Mouse (Mus musculus) skeletal muscle tissue, adult 2 months (tissue): Measurements from ENCODE around the gene Trp73.

Source experiments
- DNase-seq: peaks from one replicate; pipeline ENCODE4 v3.0.0-alpha.2; 2012; ENCODE audit warnings: low read depth, low spot score

Gene Trp73

DNA sequence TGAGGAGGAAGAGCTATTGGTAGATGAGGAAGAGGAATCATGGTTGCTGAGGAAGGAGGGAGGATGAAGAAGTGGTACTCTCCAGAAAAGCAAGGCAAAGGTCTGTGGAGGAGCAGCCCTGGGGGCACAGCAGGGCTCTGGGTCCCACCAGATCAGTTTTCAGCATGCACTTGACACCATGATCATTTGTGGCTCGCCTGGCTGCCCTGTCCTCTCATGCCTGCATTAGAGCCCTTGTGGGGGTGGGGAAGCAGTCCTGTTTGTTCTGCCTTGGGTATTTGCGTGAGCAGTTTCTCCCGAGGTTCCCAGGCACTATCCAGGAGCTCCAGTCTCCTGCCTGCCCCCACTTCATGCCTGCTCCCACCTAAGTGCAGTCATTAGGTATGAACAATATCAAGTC is 102.9 kb downstream of the Trp73 start:
- DNase-seq: no peak

DNA sequence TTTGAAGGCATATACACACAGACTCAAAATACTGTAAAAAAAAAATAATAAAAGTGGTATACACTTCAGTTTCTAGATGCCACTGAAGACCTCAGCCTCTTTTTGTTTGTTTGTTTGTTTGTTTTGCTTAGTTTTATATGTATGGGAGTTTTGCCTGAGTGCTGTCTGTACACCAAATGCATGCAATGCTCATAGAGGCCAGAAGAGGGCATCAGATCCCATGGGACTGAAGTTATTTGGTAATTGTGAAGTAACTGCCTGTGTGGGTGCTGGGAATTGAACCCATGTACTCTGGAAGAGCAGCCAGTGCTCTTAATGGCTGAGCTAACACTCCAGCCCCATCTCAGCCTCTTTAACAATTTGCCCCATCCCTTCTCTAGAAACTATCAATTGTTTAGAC is 111.4 kb downstream of the Trp73 start:
- DNase-seq: no peak

DNA sequence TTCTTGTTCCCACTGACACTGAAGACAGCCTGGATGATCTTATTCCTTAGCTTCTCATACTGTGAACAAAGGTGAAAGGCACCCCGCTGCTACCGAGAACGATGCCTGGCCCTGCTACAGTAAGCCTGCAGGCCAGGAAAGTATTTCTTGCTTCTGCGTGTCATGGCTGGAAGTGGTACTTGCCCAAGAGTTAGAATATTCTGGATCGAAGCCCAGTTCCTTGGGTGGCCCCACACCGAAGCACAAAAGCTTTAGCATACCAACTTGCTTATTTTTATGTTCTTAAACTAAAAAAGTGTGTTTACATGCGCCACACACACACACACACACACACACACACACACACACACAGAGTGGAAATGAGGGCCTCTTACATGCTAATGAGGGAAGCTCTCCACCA is 111.9 kb downstream of the Trp73 start:
- no peak for DNase-seq

DNA sequence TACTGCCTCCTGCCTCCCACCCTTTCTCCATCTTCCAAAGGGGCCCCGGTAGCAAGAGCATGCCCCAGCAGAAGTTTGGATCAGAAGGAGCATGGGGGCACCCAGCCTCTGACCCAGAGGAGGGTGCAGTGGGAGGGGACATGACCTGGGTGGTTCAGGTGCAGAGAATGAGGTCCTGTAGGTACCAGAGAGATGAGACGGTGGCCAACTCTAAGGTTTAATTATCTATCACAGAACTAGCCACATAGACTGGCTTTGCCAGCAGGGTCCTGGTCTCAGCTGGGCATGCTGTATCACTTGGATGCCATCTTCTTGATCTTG is 113.6 kb downstream of the Trp73 start:
- no peak for DNase-seq

DNA sequence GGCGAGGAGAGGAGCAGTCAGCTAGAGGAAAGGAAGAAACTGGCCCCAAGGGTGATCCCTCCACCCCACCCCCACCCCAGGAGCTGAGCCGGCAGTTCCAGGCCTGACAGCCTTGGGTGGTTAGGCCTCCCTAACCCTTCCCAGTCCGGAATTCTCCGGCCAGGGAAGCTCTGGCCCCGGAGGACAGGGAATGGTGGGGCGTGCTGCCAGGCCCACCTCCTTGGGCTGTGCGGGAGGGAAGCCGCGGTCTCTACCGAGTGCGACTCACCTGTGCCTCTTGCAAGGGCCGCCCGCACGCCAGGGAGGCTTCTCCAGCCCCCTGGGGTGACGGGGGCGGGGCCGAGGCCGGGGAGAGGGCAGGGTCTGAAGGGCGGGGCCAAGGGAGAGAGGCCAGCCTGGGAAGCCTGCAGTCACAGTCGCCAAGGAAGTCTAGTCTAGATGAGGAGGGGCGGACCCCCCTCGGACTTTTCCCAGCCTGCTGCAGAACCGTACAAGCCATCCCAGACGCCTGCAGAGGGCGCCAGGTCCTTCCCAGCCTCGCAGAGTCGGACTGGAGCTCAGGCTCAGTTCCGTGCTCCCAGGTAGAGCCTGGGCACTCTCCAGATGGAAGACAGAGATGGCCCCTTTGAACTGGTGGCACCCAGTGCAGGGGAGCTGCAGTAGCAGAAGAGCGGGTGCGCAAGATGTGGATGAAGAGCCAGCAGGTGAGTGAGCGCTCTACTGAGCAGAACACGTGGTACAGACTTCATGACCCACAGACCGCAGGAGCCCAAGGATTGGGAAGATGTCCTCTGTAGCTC is 114.2 kb downstream of the Trp73 start, which contains the start of gene Smim1:
Gene Smim1, minus strand, starts transcription at position 590 of the 800 bp plus-strand sequence.
- peak; percentile 49 for DNase-seq

DNA sequence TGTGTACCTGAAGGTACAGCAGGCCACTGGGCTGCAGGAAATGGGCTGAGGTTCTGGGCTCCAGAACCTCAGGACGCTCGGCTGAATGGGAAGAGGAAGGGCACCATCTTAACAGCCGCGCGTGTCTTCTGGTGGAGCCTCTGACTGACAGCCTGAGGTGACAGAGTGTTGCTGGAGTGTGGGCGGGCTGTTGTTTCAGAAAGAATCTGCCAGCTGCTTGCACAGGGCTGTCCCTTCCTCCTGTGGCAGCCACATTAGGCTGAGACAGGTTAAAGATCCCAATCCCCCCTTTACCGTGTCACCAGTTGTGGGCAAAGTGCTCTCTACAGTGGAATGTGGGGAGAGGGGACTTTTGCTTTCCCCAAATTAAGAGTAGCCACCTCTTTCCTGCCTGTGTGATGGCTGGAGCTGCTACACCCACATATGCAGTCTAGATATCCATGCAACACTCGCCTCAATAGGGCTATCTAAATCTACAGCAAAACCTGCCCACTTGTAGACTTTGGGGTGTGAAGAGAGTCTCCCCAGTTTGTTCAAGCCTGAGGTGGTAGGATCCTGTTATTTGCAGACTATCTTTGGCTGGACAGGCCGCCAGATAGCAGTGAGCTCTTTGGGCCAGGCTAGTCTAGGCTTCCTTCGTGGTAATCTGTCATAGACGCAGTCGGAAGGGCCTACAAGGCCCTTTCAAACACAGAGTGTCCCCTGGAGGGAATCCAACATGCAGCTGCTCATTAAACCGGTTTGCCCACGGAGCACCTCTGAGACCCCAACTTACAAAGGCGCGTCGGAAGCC is 115.1 kb downstream of the Trp73 start:
- DNase-seq: no peak

DNA sequence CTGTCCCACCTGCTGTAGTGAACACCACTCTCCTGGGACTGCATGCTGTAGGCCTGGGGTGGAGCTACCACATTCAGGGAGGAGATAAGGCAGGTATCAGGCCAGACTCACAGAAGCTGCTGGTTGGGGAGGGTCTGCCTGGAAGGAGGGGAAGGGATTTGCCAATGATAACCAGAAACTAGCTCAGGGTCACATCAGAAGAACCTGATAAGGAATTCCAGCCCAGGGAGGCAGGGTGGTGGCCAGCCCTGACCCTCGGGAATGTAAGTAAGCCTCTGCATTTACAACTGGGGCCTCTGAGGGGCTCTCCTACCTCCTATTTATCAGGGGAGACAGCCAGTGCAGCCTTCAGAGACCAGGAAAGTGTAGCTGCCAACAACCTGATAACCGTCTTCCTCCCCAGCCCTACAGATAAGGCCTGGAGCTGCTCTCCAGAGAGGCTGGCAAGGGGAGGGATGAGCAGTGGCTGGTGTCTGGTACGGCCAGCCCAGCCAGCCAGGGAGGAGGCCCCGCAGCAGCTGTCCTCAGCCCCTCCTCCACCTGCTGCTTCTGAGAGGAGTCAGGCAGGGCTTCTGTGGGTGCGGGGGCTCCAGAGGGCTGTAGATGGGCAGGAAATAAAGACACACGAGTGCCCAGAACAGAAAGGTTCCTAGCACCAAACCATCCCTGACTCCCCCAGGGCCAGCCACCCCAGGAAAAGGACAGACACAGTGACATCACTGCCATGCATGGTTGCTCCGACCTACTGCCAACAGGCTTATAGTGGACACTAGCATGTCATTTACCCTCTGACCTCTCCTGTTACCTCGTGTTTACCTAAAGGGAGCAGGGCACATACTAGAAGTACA is 116.0 kb downstream of the Trp73 start:
- DNase-seq: no peak

DNA sequence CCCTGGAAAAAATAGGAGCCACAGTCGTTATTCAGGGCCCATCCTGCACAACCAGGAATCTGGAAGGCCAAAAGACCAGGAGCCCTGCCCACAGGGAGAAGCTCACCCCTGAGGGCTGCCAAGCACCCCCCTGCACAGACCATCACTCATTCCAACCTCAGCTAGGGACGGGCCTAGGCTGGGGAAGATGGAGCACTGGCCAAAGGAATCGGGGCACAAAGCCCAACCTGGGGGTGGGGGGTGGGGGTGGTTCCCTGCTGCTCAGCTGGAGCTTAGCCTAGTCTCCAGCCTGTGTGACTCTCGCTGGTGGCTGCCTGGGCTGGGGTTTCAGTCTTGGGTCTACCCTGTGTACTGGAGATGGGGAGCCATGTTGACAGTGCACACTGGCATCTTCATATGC is 117.2 kb downstream of the Trp73 start:
- DNase-seq: no peak

DNA sequence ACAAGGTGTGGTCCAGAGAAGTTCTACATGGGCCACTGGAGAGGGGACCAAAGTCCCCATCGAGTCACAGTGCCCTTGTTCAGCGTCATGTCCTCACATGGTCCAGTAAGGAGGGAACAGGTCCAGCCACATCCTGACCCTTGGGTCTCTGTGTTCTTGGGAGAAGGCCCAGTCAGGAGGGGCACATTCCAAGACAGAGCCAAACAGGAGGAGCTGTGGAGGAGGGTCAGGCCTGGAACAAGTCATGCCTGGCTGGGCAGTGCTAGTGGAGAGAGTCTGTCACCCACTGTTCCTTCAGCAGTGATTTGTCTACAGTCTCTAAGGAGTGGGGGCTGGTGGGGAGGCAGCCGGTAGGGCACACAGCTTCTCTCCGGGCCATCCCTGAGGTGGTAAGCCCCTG is 117.6 kb downstream of the Trp73 start:
- DNase-seq: peak; percentile 70

DNA sequence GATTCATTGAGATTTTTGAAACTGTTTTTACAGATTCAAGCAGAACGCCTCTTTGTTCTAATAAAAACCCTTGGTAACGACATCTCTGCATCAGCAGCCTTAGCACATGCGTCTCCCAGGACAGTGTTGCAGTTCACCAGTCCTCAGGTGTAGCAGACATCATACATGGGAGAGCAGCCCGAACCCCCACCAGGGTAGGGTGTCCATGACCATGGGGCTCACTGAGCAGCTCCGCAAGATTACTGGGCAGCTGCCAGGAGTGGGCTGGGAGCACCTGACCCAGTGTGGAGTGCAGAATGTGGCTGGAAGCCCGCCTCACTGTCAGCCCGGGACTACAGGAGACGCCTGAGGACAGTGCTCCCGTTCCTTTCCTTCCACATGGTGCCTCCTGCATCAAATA is 118.6 kb downstream of the Trp73 start:
- no peak for DNase-seq

DNA sequence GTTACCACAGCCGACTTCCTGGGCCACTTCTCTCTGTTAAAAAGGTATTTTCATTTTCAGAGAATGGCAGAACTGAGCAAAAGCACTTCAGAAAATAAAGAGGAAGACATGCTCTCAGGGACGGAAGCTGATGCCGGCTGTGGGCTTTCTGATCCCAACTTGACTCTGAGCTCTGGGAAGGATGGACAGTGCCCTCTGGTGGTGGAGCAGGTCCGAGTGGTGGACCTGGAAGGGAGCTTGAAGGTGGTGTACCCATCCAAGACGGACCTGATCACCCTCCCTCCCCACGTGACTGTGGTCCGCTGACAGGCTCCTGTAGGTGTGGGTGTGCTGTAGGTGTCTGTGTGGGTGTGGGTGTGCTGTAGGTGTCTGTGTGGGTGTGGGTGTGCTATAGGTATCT is 120.4 kb downstream of the Trp73 start:
- DNase-seq: no peak

DNA sequence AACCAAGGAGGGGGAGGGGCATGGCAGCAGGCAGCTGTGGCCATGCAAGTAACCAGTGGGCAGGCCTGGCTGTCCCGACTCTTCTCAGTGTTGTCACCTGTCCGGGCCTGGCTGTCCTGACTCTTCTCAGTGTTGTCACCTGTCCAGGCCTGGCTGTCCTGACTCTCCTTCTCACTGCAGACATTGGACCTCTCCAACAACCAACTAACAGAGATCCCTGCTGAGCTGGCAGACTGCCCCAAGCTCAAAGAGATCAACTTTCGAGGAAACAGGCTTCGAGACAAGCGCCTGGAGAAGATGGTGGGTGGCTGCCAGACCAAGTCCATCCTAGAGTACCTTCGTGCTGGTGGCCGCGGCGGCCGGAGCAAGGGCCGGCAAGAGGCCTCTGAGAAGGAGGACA is 124.5 kb downstream of the Trp73 start:
- peak; percentile 49 for DNase-seq

DNA sequence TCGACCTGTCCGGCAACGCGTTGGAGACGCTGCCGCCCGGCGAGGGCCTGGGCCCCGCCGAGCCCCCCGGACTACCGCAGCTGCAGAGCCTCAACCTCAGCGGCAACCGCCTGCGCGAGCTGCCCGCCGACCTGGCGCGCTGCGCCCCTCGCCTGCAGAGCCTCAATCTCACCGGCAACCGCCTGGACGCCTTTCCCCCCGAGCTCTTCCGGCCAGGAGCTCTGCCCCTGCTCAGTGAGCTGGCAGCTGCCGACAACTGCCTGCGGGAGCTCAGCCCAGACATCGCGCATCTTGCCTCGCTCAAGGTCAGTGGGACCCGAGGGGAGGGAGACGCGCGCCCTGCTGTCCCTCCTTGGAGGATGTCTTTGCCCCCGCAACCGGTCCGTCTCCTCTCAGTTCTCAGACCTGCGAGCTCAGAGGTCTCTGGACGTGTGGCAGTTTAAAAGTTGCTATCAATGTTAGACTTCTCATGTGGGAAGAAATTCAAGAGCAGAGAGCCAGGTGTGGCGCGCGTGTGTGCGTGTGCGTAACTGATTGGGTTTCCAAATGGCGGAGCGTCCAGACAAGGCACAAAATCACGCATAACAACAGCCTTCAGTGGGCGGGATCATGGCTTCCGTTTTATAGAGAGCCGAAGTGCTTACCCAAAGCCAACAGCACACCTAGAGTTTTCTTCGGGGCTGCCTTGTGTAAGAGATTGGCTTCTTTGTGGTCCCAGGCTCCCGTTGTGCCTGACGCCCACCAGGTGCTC is 127.7 kb downstream of the Trp73 start:
- DNase-seq: no peak

DNA sequence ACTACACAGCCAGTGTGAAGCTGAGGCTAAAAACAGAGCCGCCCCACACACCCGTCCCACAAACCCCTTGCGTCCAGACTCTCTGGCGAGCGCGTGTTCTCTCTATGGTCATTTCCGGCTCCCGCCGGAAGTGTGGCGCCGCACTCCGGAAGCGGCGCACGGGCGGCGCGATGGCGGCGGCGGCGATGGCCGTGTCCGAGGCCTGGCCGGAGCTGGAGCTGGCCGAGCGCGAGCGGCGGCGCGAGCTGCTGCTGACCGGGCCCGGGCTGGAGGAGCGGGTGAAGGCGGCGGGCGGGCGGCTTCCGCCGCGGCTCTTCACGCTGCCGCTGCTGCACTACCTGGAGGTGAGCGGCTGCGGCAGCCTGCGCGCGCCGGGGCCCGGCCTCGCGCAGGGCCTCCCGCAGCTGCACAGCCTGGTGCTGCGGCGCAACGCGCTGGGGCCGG is 128.3 kb downstream of the Trp73 start, which contains the start of gene Lrrc47:
Gene Lrrc47, plus strand, starts transcription at position 86 of the 444 bp plus-strand sequence.
- DNase-seq: peak; percentile 78

DNA sequence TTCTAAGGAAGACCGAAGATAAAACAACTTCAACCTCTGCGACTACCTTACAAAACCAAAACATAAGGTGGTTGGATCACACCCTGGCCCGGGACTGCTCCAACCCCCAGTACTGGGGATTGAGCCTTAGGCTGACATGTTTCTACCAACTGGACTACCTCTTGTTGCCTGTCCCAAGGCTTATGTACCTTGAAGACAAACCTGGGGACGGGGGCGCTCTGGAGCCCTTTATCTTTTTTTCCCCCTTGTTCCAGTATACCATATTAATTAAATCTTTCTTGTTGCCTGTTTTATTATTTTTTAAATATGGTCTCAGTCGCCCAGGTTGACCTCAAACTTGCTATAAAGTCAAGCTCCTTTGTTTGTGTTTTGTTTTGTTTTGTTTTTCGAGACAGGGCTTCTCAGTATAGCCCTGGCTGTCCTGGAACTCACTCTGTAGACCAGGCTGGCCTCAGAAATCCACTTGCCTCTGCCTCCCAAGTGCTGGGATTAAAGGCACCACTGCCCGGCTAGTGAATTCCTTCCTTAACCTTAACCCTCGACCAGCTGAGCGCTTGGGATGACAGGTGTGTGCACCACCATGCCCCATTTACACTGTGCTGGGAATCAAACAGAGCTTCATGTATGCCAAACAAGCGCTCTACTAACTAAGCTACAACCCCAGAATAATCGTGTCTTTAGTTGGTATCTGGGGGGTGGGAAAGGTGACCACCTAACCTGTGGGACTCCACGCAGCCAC is 128.9 kb downstream of the Trp73 start:
- DNase-seq: no peak

DNA sequence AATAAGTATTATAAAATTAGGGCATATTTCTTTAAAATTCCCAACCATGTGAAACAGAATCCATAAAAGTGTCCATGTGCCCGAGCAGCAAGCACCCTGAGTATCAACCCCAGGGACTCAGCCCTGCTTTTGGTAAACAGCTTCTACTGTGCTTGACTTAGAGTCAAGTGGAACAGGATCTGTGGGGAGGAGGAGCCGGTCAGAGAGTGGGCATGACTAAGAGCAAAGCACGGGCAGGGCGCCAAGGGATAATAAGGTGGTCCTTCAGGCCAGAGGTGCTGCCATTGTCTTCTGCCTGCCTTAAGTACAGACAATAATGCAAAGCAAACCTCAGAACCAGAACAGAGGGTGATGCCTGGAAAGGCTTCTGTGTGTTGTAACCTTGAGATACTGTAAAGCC is 132.2 kb downstream of the Trp73 start:
- DNase-seq: no peak

DNA sequence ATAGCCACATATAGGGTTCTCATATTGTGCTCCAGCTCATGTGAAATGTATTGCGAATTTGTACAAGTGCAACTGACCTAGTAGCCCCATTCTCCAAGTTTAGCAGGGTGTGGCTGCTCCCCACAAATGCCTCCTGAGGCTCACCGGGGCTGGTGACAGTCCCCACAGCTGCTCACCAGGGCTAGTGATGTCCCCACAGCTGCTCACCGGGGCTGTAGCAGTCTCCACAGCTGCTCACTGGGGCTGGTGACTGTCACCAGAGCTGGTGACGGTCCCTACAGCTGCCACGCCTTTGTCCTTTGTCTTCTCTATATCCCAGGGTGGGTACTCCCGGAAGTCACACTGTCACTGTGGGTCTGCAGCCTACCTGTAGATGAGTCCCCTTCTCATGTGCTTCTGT is 133.7 kb downstream of the Trp73 start:
- DNase-seq: no peak
